Mouse (Mus musculus): ENCODE data around the gene Clec1b.

DNA sequence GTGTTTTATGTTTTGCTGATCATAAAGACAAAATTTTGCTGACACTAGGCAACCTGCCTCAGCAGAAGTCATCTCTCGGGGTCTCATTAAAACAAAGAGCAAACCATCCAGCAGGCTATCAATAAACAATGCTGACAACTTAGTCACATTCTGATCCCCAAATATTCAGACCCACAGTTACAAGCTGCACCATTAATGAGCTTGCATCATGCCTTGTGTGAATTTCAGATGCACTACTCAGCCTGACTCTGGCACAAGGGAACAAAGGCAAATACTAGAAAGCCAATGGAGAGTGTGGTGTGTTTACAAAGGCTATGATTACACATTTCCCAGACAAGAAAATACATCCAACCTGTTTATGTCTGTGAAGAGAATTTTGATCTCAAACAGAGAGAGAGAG, 17.1 kb downstream of the Clec1b start:
- TF ChIP-seq CTCF (IDR thresholded peaks at IDR 0.05) (no peak), EP300 (IDR thresholded peaks at IDR 0.05; ENCODE audit: insufficient read depth, low read depth, low read length) (no peak), POLR2A (IDR thresholded peaks at IDR 0.05; ENCODE audit: insufficient read depth, low read depth, low read length) (no peak)

All from heart, adult 2 months (tissue).